Mouse (Mus musculus): Measurements from ENCODE around the gene Sp6.

GRCm38 (mm10) chr11:96967544-96968269 lies 45.5 kb upstream of the Sp6 start:
- TF ChIP-seq POLR2A (IDR thresholded peaks at IDR 0.05; ENCODE audit: extremely low read depth, insufficient read depth, low read length) = no peak
- no peak for TF ChIP-seq CTCF (IDR thresholded peaks at IDR 0.05; ENCODE audit: low read depth, low read length)
